Mouse (Mus musculus) testis, adult 2 months (tissue): ENCODE data around the gene Dmxl2. TPM values are rescaled to one million over a fixed set of nuclear protein-coding genes. Genes with fewer than 3 reads are reported as not detected.
A peak's percentile ranks its signal among the peaks of the same experiment; 100 is the strongest.

Source experiments
- H3K27ac ChIP-seq: fragments of 200-500 bp; 2 replicates; pipeline ENCODE4 v1.5.1; 2012; ENCODE audit warnings: low read depth, low read length; ENCODE audit not compliant: control insufficient read depth, insufficient read depth
- H3K27me3 ChIP-seq: fragments of 200-500 bp; 2 replicates; pipeline ENCODE4 v1.6.1; 2012; ENCODE audit warnings: mild to moderate bottlenecking, low read length, moderate library complexity; ENCODE audit not compliant: control insufficient read depth, insufficient read depth
- H3K36me3 ChIP-seq: fragments of 200-500 bp; 2 replicates; pipeline ENCODE4 v1.6.1; 2012; ENCODE audit warnings: mild to moderate bottlenecking, low read length; ENCODE audit not compliant: control insufficient read depth, insufficient read depth
- H3K4me1 ChIP-seq: fragments of 200-500 bp; 2 replicates; pipeline ENCODE4 v1.6.1; 2012; ENCODE audit warnings: low read length; ENCODE audit not compliant: control insufficient read depth, insufficient read depth
- H3K4me3 ChIP-seq: fragments of 200-500 bp; 2 replicates; pipeline ENCODE4 v1.5.1; 2012; ENCODE audit warnings: low read depth, mild to moderate bottlenecking, low read length, moderate library complexity, mixed read lengths; ENCODE audit not compliant: control insufficient read depth
- CTCF ChIP-seq: fragments of 200-500 bp; IDR thresholded peaks from 2 replicates; pipeline ENCODE4 v1.5.1; 2012; ENCODE audit warnings: low read depth, mild to moderate bottlenecking, inconsistent platforms, low read length, moderate library complexity; ENCODE audit not compliant: control insufficient read depth, insufficient read depth, insufficient replicate concordance
- POLR2A ChIP-seq: fragments of 200-500 bp; IDR thresholded peaks from 2 replicates; pipeline ENCODE4 v1.6.1; 2012; ENCODE audit warnings: low read depth, mild to moderate bottlenecking, inconsistent platforms, low read length, moderate library complexity; ENCODE audit not compliant: control insufficient read depth
- polyA plus RNA-seq: library from polyadenylated mRNA; depleted of rRNA; stranded (reverse); fragments of >200 nt; gene quantifications from 2 replicates; pipeline ENCODE4 v1.2.3, GENCODE M21; 2012

Dmxl2 gene
- polyA plus RNA-seq, 1 experiment = 9.8 TPM

- Histone ChIP-seq H3K27ac (no peak overlapping the region), H3K27me3 (no peaks in the 10 kb centered on the region), H3K36me3 (no peaks in the 10 kb centered on the region), H3K4me3 (no peak overlapping the region), H3K4me1 (no peaks in the 10 kb centered on the region)
- TF ChIP-seq CTCF = no peak
- TF ChIP-seq POLR2A = no peak
These were observed 26.3 kb upstream of the Dmxl2 start for GRCm38 (mm10) chr9:54527694-54528093.

DNA sequence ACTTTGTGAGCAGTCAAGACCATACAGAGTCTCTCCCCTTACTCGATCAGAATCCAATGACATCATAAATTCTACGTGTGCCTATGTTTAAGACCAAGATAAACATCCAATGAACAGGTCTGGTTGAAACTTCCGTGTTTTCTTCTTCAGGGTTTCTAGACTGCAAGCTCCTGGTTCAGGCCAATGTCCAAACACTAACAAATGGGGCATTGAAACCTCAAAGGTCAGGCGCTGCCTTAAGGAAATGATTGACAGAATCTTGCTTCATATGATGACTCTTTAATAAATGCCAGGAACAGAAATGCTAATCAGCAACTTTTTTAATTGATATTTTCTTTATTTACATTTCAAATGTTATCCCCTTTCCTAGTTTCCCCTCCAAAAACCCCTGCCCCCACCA lies 18.9 kb upstream of the Dmxl2 start:
- H3K36me3 ChIP-seq = no peaks in the 10 kb centered on the region
- H3K27me3 ChIP-seq = no peaks in the 10 kb centered on the region
- no peak for TF ChIP-seq CTCF
- H3K27ac ChIP-seq = no peak overlapping the region
- no peaks in the 10 kb centered on the region for H3K4me1 ChIP-seq
- no peak overlapping the region for H3K4me3 ChIP-seq

GRCm38 (mm10) chr9:54518921-54519320 lies 17.5 kb upstream of the Dmxl2 start:
- Histone ChIP-seq H3K4me3 (no peak overlapping the region), H3K27me3 (no peaks in the 10 kb centered on the region), H3K27ac (no peak overlapping the region), H3K4me1 (no peaks in the 10 kb centered on the region), H3K36me3 (no peaks in the 10 kb centered on the region)
- no peak for TF ChIP-seq CTCF
- no peak for TF ChIP-seq POLR2A

DNA sequence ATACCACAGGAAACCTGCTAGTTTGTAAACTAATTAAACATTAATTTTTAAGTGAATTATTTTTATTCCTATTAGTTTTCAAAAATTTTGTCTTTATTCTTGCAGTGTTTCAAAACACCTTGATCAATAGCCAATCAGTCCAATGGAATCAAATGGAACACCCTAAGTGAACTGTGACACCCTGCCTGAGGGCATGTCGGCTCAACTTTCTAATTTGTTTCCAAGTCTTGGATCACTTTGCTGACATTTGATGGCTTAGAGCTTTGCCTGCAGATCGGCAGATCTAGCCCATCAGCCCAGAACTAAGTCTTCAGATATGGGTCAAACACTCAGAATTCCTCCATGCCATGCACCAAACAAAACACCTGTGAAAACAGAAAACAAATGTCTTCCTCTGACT lies 14.6 kb upstream of the Dmxl2 start:
- Histone ChIP-seq H3K27me3 (no peaks in the 10 kb centered on the region), H3K36me3 (no peaks in the 10 kb centered on the region), H3K4me1 (no peaks in the 10 kb centered on the region), H3K27ac (no peak overlapping the region), H3K4me3 (no peak overlapping the region)
- TF ChIP-seq POLR2A (no peak), CTCF (no peak)

GRCm38 (mm10) chr9:54502873-54503272 lies 1.4 kb upstream of the Dmxl2 start:
- Histone ChIP-seq H3K27me3 (no peaks in the 10 kb centered on the region), H3K4me3 (peak overlapping the region; percentile 5), H3K27ac (no peak overlapping the region), H3K36me3 (no peaks in the 10 kb centered on the region), H3K4me1 (peaks cover 12% of the 10 kb centered on the region)
- TF ChIP-seq CTCF (no peak), POLR2A (no peak)

GRCm38 (mm10) chr9:54502111-54502495 lies 677 bp upstream of the Dmxl2 start:
- peaks cover 12% of the 10 kb centered on the region for H3K4me1 ChIP-seq
- no peak for TF ChIP-seq CTCF
- no peak for TF ChIP-seq POLR2A
- H3K27ac ChIP-seq = no peak overlapping the region
- H3K27me3 ChIP-seq = no peaks in the 10 kb centered on the region
- H3K36me3 ChIP-seq = no peaks in the 10 kb centered on the region
- H3K4me3 ChIP-seq = peak overlapping the region; percentile 94

DNA sequence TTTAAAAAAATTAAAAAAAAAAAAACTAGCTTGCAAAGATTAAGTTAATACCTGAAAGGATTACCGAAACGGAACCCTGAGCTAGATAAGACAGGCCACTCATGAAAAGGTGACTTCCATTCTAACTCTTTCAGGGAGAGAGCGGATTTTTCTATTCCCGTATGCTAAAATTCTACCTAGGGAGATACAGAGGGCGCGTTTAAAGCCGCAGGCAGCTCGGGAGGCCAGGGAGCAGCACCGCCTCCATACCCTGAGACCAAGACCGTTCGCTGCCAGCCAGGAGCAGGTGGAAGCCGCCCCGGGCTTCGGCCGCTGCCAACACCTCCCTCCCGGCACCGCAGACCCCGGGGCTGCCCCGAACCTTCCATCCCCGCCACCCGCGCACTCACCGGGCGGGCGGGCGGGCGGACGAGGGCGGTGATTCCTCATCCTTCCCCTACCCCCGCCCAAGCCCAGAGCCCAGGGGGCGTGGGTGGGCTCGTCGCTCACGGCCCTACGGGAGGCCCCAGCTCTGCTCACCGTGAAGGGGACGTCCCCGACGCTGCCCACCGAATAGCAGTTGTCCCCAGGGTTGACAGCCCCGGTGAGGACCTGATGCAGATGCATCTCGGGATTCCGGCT lies 484 bp downstream of the Dmxl2 start:
- H3K36me3 ChIP-seq = no peaks in the 10 kb centered on the region
- peak overlapping the region; percentile 89 for H3K27ac ChIP-seq
- H3K4me1 ChIP-seq = peaks cover 12% of the 10 kb centered on the region
- no peak for TF ChIP-seq CTCF
- TF ChIP-seq POLR2A = no peak
- no peaks in the 10 kb centered on the region for H3K27me3 ChIP-seq
- peak overlapping the region; percentile 94 for H3K4me3 ChIP-seq

- TF ChIP-seq CTCF (no peak), POLR2A (no peak)
- H3K4me3 ChIP-seq = no peak overlapping the region
These were observed 1.6 kb downstream of the Dmxl2 start for GRCm38 (mm10) chr9:54499791-54500190.

More at GRCm38 (mm10) chr9:54499791-54500190, 1.6 kb downstream of the Dmxl2 start:
- Histone ChIP-seq H3K27ac (no peak overlapping the region), H3K4me1 (peaks cover 12% of the 10 kb centered on the region), H3K36me3 (no peaks in the 10 kb centered on the region), H3K27me3 (no peaks in the 10 kb centered on the region)
